Mouse (Mus musculus) intestine, embryonic 15.5 days (tissue): Measurements from ENCODE around the gene Rab33a. TPM values are rescaled to one million over a fixed set of nuclear protein-coding genes. Genes with fewer than 3 reads are reported as not detected.

Experiments
- ATAC-seq: fragments of 200-750 bp; cut with Nextera tagmentation; 2 replicates; pipeline ENCODE4 v1.8.0; 2017; ENCODE audit warnings: moderate TSS enrichment, moderate library complexity
- H3K27ac ChIP-seq: fragments of 300-500 bp; sonication (generic); 2 replicates; pipeline ENCODE4 v1.5.1; 2015; ENCODE audit warnings: mild to moderate bottlenecking, inconsistent platforms
- H3K27me3 ChIP-seq: fragments of 300-500 bp; sonication (generic); replicated peaks from 2 replicates; pipeline ENCODE4 v1.6.1; 2015; ENCODE audit warnings: inconsistent platforms
- H3K36me3 ChIP-seq: fragments of 300-500 bp; sonication (generic); 2 replicates; pipeline ENCODE4 v1.6.1; 2015; ENCODE audit warnings: inconsistent platforms
- H3K4me1 ChIP-seq: fragments of 300-500 bp; sonication (generic); replicated peaks from 2 replicates; pipeline ENCODE4 v1.6.1; 2015; ENCODE audit warnings: inconsistent platforms
- H3K4me2 ChIP-seq: fragments of 300-500 bp; sonication (generic); replicated peaks from 2 replicates; pipeline ENCODE4 v1.6.1; 2015; ENCODE audit warnings: mild to moderate bottlenecking, inconsistent platforms
- H3K4me3 ChIP-seq: fragments of 300-500 bp; sonication (generic); replicated peaks from 2 replicates; pipeline ENCODE4 v1.5.1; 2015; ENCODE audit warnings: inconsistent platforms
- H3K9ac ChIP-seq: fragments of 300-500 bp; sonication (generic); 2 replicates; pipeline ENCODE4 v1.6.1; 2015; ENCODE audit warnings: inconsistent platforms
- H3K9me3 ChIP-seq: fragments of 300-500 bp; sonication (generic); 2 replicates; pipeline ENCODE4 v1.6.1; 2016; ENCODE audit warnings: inconsistent platforms
- WGBS: fragments of 180-500 bp; shearing (Covaris S2); methylation state at CpG from one replicate; pipeline ENCODE4 v1.1.7; 2015; 5-methylcytosine and 5-hydroxymethylcytosine counted together
- polyA plus RNA-seq: library from polyadenylated mRNA; unstranded; fragments of >200 nt; fragmentation: Nextera tagmentation; extraction: Ambion mirVana; gene quantifications from 2 replicates; pipeline ENCODE4 v1.2.1, GENCODE M21; 2015

Gene Rab33a
- 5.5 and 7.4 TPM in 2 replicates for polyA plus RNA-seq

DNA sequence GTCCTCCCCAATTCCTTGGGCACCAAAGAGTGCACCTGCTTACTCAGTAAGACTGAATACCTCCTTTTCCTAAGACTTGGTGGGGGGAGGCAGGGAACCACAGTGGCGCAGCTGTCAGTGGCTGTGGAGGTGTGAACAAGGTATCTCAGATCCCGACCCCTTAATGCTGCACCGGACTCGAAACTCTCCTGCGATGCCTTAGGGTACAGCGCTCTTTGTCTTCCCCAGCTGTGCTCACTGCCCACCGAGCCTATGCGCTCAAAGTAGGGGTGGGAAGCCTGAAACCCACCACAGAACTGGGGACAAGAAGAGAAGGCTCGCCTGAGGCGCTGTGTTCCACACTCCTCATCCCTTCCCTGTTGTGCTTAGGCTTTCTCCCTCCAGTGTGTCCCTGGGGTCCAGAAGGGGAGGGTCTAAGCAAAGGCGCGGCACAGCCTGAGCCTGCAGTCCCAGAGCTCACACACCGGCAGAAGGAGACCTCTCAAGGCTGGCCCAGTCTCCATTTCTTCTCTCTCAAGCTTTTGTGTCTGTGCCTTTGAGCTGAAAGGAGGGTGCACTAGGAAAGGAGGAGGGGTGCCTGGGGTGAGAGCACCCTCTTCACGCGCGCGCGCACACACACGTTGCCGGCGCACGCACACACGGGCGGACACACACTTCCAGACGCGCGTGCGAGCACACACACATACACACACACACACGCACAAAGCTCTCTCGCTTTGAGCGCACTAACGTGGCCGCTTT lies at the start of gene Rab33a:
Gene Rab33a, plus strand, starts transcription at position 478 of the 741 bp plus-strand sequence.
- no peaks in the 10 kb centered on the region for H3K36me3 ChIP-seq
- WGBS: 20% methylated on average over 33 of the region's 33 CpGs
- H3K4me2 ChIP-seq: peak within 1 kb of the TSS; percentile 82
- H3K27me3 ChIP-seq: no peaks in the 10 kb centered on the region
- H3K9me3 ChIP-seq: no peaks in the 10 kb centered on the region
- ATAC-seq: peak; percentile 76
- no peaks in the 10 kb centered on the region for H3K4me1 ChIP-seq
- H3K4me3 ChIP-seq: peak within 1 kb of the TSS; percentile 43
- H3K9ac ChIP-seq: peak within 1 kb of the TSS; percentile 40
- H3K27ac ChIP-seq: no peak within 1 kb of the TSS

DNA sequence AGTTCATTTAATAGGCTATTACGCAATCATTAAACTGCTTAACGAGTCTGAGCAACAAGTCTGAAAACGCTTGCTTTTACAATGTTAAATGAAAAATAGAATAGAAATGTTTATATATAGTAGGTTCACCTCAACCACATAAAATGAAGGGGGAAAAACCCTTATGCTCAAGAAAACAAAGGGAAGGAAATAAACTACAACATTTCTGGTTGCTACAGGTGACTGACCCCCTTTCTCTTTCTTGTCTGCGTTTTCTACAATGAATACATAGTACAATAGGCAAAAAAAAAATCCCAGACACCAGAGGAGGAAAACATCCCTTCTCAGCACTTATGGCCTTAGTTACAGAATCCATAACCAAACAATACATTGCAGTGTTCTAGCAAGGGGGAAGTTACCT lies 38.0 kb upstream of the Rab33a start:
- H3K4me1 ChIP-seq: no peaks in the 10 kb centered on the region
- ATAC-seq: no peak
- H3K9ac ChIP-seq: no peak overlapping the region
- no peak overlapping the region for H3K27ac ChIP-seq
- no peak overlapping the region for H3K4me3 ChIP-seq
- no peak overlapping the region for H3K4me2 ChIP-seq
- H3K36me3 ChIP-seq: no peaks in the 10 kb centered on the region
- H3K9me3 ChIP-seq: no peaks in the 10 kb centered on the region
- 74% methylated on average over 4 of the region's 4 CpGs for WGBS
- H3K27me3 ChIP-seq: no peaks in the 10 kb centered on the region

DNA sequence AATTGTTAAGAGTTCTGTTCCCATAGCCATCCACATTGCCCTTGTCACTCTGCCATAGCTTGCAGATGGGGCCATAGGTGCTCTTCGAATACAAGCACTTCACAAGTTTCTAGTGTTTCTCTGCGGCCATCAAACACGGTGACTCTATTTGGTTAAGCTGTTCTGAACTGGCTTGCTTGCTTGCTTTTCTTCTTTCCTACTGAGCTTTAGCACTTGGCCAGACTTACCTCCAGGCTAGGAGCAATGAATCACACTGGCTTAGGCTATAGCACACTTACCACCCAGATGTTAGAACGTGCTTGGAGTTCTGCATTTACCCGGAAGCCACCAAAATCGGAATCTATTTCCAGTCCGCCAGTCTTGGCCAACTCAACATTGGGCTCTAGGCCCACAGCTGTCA lies 37.4 kb upstream of the Rab33a start:
- Histone ChIP-seq H3K4me2 (no peak overlapping the region), H3K27me3 (no peaks in the 10 kb centered on the region), H3K36me3 (no peaks in the 10 kb centered on the region), H3K9ac (no peak overlapping the region), H3K4me3 (no peak overlapping the region), H3K4me1 (no peaks in the 10 kb centered on the region), H3K9me3 (no peaks in the 10 kb centered on the region), H3K27ac (no peak overlapping the region)
- 89% methylated on average over 7 of the region's 7 CpGs for WGBS
- ATAC-seq: no peak

- ATAC-seq: no peak
- Histone ChIP-seq H3K27ac (no peak overlapping the region), H3K27me3 (no peaks in the 10 kb centered on the region), H3K4me1 (no peaks in the 10 kb centered on the region), H3K4me3 (no peak overlapping the region), H3K36me3 (no peaks in the 10 kb centered on the region), H3K9ac (no peak overlapping the region), H3K4me2 (no peak overlapping the region), H3K9me3 (no peaks in the 10 kb centered on the region)
- 87% methylated on average over 8 of the region's 8 CpGs for WGBS
These were observed 25.3 kb upstream of the Rab33a start for GRCm38 (mm10) chrX:48493763-48494162.

GRCm38 (mm10) chrX:48513166-48513807 lies 5.8 kb upstream of the Rab33a start, which contains the start of gene Aifm1:
Gene Aifm1, minus strand, starts transcription at chrX:48513563.
- H3K9me3 ChIP-seq: no peaks in the 10 kb centered on the region
- H3K27me3 ChIP-seq: no peaks in the 10 kb centered on the region
- no peaks in the 10 kb centered on the region for H3K36me3 ChIP-seq
- H3K4me1 ChIP-seq: no peaks in the 10 kb centered on the region
- 0 out of 2 replicates have a peak within 1 kb of the TSS, but pooled peaks have one; percentile 27 for H3K27ac ChIP-seq
- peak within 1 kb of the TSS; percentile 51 for H3K4me3 ChIP-seq
- H3K4me2 ChIP-seq: peak within 1 kb of the TSS; percentile 52
- 16% methylated on average over 45 of the region's 45 CpGs for WGBS
- peak within 1 kb of the TSS; percentile 50 for H3K9ac ChIP-seq
- ATAC-seq: peak; percentile 99

DNA sequence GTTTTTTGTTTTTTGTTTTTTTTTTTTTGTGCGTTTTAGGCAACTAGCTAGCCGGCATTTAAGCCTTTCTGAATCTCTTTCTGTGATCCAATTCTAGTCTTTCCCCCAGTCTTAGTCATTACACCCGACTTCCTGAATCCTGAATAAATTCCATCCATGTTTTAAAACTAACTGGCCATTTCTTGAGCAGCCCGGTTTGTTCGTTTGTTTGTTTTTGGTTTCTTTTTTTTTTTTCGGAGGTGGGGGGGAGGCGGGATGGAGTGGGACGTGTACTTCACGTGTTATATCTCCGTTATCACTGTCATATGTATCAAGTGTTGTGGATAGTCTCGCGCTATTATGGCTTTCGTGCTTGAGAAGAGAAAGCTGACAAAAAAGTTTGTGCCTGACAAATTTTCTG lies 5.3 kb upstream of the Rab33a start:
- Histone ChIP-seq H3K9me3 (no peaks in the 10 kb centered on the region), H3K9ac (0 out of 2 replicates have a peak overlapping the region, but pooled peaks have one; percentile 30), H3K4me2 (peak overlapping the region; percentile 47), H3K36me3 (no peaks in the 10 kb centered on the region), H3K4me3 (peak overlapping the region; percentile 51), H3K27ac (no peak overlapping the region), H3K27me3 (no peaks in the 10 kb centered on the region), H3K4me1 (no peaks in the 10 kb centered on the region)
- ATAC-seq: no peak
- WGBS: 17% methylated on average over 13 of the region's 13 CpGs

DNA sequence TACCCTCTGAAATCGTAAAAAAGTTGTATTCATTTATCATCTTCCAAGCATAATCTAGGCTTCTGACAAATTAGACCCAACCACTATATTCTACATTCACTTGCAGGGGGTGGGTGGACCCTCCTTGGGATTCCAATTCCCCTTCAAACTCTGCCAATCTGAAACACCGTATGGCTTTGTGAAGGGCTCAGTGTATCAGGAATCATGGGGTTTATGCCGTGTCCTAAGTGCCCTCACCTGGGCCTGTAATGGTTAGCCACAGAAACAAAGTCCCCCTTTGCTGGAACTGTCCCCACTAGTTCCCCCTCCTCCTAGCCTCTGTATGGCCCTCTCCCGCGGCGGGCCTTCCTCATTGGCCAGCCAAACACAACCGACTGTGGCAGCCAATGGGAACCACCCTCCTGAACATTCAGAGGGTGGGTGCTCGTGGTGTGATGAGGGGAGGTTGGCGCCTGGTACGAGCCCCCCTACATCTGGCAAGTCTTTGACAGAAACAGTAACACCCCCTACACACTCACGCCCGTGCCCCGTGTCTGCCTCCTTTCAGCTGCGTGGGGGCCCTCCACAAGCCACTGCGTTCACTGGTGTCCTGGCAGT lies 776 bp upstream of the Rab33a start:
- Histone ChIP-seq H3K36me3 (no peaks in the 10 kb centered on the region), H3K9ac (no peak overlapping the region), H3K27ac (no peak overlapping the region), H3K4me2 (peak overlapping the region; percentile 82), H3K27me3 (no peaks in the 10 kb centered on the region), H3K4me3 (peak overlapping the region; percentile 43), H3K9me3 (no peaks in the 10 kb centered on the region), H3K4me1 (no peaks in the 10 kb centered on the region)
- peak; percentile 61 for ATAC-seq
- WGBS: 30% methylated on average over 15 of the region's 15 CpGs

GRCm38 (mm10) chrX:48519549-48520085 lies 532 bp downstream of the Rab33a start:
- peak; percentile 27 for ATAC-seq

GRCm38 (mm10) chrX:48521651-48522050 lies 2.6 kb downstream of the Rab33a start:
- Histone ChIP-seq H3K9ac (no peak overlapping the region), H3K27ac (no peak overlapping the region), H3K9me3 (no peaks in the 10 kb centered on the region), H3K4me2 (no peak overlapping the region), H3K4me3 (no peak overlapping the region), H3K27me3 (no peaks in the 10 kb centered on the region), H3K36me3 (no peaks in the 10 kb centered on the region), H3K4me1 (no peaks in the 10 kb centered on the region)
- no peak for ATAC-seq
- WGBS: 80% methylated on average over 3 of the region's 3 CpGs

More at GRCm38 (mm10) chrX:48519549-48520085, 532 bp downstream of the Rab33a start:
- no peaks in the 10 kb centered on the region for H3K9me3 ChIP-seq
- WGBS: 21% methylated on average over 20 of the region's 20 CpGs
- peak overlapping the region; percentile 43 for H3K4me3 ChIP-seq
- H3K9ac ChIP-seq: peak overlapping the region; percentile 40
- peak overlapping the region; percentile 82 for H3K4me2 ChIP-seq
- no peak overlapping the region for H3K27ac ChIP-seq
- H3K36me3 ChIP-seq: no peaks in the 10 kb centered on the region
- H3K4me1 ChIP-seq: no peaks in the 10 kb centered on the region
- no peaks in the 10 kb centered on the region for H3K27me3 ChIP-seq

DNA sequence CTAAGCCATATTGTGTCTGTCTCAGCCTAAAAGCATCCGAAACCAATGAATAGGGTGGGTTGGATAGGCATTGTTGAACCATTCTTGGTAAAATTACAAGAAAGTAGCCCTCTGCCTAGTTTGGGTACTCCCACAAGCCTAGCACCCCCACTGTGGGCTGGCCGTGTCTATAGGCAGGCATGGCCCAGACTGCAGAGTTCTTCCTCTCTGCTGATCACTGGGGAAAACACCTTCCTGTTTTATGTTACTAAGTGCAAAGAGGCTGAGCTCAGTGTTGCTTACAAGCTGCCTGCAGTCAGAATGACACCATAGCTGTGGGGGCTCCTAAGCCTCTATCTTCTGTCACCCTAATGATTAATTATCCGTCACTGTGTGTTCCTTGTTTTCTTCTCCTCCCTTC lies 4.4 kb downstream of the Rab33a start:
- H3K27ac ChIP-seq: no peak overlapping the region
- no peaks in the 10 kb centered on the region for H3K36me3 ChIP-seq
- no peak for ATAC-seq
- H3K9me3 ChIP-seq: no peaks in the 10 kb centered on the region
- no peak overlapping the region for H3K4me3 ChIP-seq
- no peaks in the 10 kb centered on the region for H3K27me3 ChIP-seq
- no peaks in the 10 kb centered on the region for H3K4me1 ChIP-seq
- WGBS: 72% methylated on average over 3 of the region's 3 CpGs
- H3K9ac ChIP-seq: no peak overlapping the region
- no peak overlapping the region for H3K4me2 ChIP-seq

- 48% methylated on average over 1 of the region's 1 CpGs for whole genome bisulfite sequencing
- Histone ChIP-seq H3K4me3 (no peak overlapping the region), H3K27me3 (no peaks in the 10 kb centered on the region), H3K4me1 (no peaks in the 10 kb centered on the region), H3K27ac (no peak overlapping the region), H3K9me3 (no peaks in the 10 kb centered on the region), H3K9ac (no peak overlapping the region), H3K36me3 (no peaks in the 10 kb centered on the region), H3K4me2 (no peak overlapping the region)
- no peak for ATAC-seq
These were observed 6.2 kb downstream of the Rab33a start for GRCm38 (mm10) chrX:48525332-48525731.

- 62% methylated on average over 8 of the region's 8 CpGs for WGBS
- no peak for ATAC-seq
These were observed 6.8 kb downstream of the Rab33a start for GRCm38 (mm10) chrX:48525866-48526265.

More at GRCm38 (mm10) chrX:48525866-48526265, 6.8 kb downstream of the Rab33a start:
- no peaks in the 10 kb centered on the region for H3K36me3 ChIP-seq
- no peak overlapping the region for H3K4me3 ChIP-seq
- H3K27me3 ChIP-seq: no peaks in the 10 kb centered on the region
- H3K27ac ChIP-seq: no peak overlapping the region
- H3K4me2 ChIP-seq: no peak overlapping the region
- H3K9me3 ChIP-seq: no peaks in the 10 kb centered on the region
- no peak overlapping the region for H3K9ac ChIP-seq
- H3K4me1 ChIP-seq: no peaks in the 10 kb centered on the region
